Mouse (Mus musculus) gonadal fat pad, adult 2 months (tissue): ENCODE measurements around the gene Fgfr2. TPM values are rescaled to one million over a fixed set of nuclear protein-coding genes. Genes with fewer than 3 reads are reported as not detected.

Source experiments
- DNase-seq: peaks from one replicate; pipeline ENCODE4 v3.0.0-alpha.2; 2012; ENCODE audit warnings: low read depth
- polyA plus RNA-seq: library from polyadenylated mRNA; depleted of rRNA; stranded (reverse); fragments of >200 nt; gene quantifications from 2 replicates; pipeline ENCODE4 v1.2.3, GENCODE M21; 2012

Gene Fgfr2
- polyA plus RNA-seq, 1 experiment = 33.3 TPM

DNA sequence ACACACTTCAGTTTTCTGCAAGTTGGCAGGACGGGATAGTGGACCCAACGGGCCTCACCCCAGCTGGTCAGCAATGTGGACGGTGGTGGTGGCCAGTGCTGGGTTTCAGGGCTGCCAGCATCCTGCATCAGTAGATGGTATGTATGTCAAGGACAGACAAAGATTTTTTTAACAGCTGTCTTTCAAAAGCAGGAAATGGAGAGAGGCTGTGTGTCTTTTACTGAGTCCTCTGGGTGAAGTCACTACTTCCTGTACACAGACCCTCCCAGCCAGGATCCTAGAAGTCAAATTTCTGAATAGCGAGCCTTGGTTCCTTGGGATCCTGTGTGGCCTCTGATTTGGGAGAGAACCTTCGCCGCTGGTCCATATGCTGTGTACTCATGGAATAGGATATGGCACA is 2832.0 kb downstream of the Fgfr2 start:
- DNase-seq = no peak

DNA sequence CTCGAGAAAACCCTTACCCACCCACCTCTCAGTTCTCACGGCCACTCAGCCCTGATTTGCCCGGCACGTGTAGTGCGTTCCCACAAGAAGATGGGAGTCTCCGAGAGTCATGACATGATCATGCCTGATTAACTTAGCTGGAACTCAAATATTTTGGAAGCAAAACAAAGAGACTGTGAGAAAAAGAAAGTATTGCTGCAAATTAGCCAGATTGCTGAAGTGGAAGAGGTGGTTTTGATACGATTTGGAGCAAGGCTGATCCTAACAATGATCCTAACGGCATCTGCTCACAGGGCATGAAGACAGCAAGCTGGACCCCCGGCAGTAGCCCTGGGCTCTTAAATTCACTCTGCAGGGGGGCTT is 2833.7 kb downstream of the Fgfr2 start:
- DNase-seq = no peak

DNA sequence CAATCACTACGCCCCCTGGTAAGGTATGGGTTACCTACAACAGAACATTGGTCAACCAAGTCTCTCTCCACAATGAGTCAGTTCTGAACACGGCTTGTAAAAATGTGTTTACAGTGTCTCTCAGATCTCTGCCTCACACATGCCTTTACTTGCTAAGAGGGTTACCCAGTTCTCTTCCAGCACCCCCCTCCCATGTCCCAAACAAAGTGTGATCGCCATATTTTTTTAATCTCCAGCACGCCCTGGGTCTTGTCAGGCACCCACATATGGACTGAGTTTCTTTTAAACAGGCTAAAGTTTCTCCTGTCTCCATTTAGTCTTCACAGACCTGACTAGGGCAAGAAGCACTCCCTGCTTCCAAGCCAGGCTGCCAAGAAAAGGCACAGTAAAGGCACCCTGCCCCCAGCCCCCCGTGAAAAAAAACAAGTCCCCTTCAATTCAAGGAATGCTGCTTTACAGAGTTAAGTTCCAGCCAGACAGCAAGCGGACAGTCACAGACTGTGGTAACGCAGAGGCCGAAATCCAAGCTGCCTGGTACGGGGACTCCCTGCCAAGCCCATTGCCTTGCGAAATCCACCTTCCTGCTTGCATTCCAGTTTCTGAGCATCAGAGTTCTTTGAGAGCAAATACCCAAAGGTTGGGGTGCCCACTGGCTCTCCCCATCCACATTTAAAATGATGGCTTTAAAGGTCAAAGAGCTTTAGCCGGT is 2834.3 kb downstream of the Fgfr2 start:
- no peak for DNase-seq

DNA sequence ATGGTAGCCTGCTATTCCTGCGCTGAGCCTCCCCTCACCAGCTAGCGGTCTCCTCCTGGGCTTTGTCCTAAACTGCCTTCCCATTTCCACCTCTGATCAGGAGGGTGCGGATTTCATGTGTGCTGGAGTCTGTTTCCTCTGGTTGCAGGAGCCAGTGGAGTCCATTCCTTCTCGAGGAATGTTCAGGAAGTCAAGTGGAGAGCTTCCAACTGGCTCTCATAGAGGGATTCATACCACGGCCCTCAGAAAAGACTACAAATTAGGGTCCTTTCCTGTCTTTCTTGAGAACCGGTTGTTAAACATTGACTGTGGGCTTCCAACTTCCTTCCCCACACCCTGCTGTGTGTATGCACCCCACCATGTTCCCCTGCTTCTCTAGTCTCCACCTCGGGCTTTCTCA is 2834.9 kb downstream of the Fgfr2 start:
- no peak for DNase-seq

DNA sequence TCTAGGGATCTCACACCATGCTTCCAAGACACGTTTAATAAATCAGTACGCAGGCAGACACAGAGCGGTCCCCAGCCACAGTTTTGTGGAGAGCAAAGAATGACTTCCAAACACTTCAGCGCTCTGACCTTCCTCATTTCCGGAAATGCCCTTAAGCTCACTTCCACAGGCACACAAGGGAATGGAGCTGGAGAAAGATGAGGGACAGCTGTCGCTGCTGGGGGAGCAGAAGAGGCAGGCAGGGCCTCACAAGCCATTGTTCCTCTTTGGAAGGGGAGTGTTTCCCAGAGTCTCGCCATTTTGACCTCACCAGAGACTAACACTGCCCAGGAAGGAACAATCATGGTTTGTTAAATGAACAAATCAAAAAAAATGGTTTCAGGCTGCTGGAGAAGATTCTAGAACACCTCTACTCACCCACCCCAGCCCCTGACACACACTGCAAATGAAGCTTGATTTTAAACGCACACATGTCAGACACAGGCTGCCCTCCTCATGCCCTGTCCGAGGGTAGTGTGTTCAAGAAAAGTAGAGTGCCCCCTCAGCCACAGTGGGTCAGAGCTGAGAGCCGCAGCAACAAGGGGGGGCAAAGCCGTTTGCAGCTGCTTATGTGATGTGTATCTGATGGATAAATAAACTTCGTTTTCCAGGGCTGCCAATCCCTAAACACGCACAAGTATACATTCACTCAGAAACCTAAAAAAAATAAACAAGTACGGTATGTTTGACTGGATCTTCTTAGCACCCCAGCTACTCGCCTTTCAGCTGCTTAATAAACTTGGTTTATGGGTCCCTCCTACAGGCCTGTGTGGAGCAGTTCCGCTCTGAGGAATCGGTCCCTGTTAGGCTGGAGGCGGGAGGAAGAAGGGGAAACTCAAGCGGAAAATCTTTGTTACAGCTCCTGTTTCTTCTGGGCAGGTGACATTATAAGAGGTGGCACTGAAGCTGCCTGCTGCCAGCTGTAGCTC is 2844.1 kb downstream of the Fgfr2 start:
- DNase-seq = no peak

DNA sequence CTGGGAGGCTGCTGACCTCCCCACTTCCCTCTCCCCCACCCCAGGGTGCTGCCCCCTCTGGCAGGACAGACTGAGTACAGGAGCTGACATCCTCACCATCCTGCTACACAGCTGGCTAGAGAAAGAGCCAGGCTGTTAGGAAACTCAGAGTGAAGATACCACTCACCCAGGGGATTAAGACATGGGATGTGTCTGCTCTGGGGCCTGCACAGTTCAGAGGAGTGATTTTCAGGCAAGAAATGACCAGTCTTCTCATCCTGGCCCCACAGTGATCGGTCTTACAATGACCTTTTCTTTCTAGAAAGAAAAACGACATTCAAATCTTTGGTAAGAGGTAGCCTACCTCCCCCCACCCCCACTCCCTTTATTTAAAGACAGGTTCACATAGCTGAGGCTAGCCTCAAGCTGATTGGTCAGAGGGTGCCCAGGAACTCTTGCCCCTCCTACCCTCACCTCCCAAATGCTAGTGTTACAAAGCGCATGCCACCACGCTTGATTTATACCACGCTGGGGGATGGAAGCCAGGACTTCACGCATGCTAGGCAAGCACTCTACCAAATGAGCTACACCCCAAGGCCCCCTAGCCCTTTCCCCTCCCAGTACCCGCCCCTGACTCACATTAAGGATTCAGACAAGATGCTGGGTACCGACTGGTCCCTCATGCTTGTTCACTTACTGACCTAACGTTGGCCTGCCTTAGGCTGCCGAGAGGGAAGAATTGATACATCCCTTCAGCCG is 2845.0 kb downstream of the Fgfr2 start:
- DNase-seq = no peak

DNA sequence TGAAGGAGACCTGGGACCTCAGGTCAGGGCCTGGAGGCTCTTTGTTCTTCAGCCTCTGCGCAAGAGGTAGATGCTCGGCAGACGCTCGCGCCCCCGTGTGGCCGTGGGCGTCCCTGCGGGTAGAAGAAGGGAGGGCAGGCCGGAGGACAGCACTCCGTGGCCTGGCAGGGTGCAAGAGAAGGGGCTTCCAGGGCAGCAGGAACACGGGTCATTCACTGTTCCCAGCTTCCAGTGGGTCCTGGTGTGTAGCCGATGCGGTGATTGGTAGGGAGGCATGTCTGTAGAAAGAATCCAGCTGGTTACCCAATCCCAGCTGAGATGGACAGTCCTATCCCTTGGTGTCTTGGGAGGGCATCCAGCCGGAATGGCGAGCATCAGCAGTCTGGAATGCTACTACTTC is 2849.9 kb downstream of the Fgfr2 start:
- no peak for DNase-seq

DNA sequence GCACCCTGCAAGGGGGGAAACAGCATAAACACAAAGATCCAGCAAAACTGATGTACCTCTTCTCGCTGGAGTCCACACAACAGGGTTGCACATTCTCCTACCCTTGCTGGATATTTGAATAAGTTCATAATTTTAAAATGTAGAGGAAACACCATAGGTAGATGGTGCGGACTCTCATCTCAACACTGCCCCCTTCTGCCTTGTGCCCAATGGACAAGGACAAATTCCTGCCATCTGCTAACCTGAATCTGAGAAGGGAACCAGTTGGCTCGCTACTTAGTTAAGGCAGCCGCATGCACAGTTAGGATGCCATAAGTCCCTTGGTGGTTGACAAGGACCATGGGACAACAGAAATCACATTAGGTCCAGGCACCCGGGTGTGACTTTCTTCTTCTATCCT is 2852.3 kb downstream of the Fgfr2 start:
- no peak for DNase-seq

DNA sequence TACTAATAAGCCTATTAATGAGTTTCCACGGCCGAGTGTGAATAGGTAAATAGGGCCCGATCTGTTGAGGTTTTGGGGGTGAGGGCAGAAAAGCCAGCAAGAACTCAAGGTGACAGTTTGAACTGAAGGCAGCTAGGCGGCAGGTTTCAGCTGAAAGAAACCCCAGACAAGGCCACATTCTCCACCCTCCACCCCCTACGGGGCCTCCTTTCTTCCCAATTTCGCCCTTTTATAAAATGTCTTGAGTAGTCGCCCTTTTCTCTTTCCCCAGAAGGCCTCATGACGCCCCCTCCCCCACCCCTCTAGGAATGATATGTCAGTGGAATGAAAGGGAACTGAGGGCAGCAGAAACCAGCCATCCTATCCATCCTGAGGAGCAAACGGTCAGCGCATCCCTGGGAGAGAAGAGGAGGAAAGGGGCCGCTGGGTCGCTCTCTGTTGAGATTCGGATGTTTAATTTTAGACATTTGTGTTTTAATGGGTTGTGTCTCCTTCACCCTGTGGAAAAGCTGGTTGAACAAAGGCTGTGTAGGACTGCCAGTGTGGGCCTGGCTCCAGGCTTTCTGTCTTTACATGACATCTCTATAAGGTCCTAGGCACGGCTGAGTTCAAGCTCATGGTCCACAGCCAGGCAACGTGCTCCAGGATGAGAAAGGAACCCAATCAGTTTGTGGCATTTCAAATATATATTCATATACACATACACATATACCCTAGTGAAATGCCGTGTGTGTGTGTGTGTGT is 2853.9 kb downstream of the Fgfr2 start:
- no peak for DNase-seq

DNA sequence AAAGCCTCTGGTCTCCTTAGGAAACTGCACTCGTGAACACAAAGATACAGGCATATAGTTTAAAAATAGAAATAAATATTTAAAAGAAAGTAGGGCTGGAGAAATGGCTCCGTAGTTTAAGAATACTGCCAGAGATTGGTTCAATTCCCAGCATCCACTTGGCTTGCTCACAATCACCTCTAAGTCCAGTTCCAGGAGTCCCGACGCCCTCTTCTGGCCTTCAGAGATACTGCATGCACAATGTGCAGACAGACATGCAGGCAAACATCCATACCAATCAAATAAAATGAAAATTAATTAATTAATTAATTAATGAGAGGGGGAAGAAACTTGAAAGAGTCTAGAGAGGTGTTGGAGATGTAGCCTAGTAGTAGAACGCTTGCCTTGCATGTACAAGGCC is 2856.1 kb downstream of the Fgfr2 start:
- DNase-seq = no peak

DNA sequence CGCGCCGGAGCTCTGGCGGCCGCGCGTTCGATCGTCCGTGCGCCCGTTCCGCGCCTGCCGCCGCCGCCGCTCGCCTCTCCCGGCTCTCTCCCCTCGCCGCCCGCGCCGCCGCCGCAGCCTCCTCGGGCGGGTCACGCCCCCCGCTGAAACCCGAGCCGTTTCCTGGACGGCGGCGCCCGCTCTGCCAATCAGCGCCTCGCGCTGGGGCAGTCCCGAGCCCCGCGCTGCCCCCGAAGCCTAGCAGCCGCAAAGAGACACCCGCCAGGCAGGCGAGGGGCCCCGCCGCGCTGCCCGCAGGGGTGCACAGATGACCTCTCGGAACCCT is 2857.0 kb downstream of the Fgfr2 start:
- DNase-seq = no peak

DNA sequence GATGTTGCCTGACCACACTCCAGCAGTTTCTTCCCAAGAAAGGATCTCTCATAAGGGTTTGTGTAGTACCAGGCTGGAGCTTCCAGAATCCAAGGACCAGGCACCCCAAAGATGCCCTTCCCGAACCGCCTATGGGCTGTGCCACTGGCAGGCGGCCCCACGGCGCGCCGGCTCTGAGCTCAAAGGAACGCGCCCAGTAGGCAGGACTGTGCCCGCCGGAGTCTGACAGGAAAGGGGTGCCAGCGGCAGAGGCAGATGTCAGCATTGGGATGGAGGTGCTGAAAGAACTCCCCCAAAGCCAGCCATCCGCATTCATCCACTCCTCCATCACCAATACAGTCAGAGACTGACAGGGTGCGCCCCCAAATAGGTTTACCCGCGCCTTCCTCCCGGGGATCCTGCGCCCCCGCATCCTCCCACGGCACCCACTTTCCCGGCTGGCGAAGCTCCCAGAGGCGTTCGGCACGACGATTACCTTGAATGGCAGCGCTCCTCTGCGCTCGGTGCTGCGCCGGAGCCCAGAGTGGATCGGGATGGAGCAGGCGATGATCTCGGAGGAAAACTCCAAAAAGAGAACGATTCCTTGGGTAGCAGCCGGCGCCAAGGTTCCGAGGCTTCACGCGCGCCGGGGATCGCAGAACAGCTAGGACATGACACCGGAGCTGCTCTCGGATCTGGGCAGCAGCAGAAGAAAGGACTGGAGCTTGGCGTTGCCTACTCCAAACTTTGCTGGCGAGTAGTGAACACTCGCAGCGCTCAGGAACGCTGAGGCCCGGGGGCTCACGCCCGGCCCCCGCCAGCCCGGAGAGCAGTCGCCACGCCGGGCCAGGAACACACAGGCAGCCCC is 2857.6 kb downstream of the Fgfr2 start:
- DNase-seq = no peak

DNA sequence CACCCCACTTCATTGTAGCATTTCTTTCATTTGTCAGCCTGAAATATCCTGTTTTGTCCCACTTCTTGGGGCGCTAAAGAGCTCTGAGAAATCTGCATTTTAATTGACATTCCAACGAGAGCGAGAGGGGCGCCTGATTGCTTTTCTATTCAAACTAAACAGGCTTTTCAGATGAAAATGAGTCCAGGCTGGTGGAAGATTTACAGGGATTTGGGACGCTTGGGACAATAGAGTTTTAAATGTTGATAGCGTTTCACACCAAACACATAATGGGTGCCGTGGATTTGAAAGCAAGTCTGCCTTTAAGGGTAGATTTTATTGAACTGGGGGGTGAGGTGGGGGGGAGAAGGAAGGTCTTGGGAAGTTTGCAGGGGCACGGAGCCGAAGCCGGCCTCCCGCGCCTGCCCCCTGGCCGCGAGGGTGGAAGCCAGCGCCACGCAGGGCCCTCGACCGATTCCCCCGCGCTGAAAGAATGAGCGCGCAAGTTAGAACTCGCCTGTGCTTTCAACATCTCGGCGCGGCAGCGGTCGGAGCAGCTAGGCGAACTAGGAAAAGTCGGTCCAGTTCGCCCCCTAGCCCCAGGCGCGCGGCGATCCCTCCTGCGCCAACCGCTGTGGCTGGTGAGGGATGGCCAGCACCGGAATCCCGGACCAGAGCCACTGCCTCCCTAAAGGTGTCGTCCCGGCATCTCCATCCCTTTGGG is 2858.4 kb downstream of the Fgfr2 start:
- DNase-seq = no peak

DNA sequence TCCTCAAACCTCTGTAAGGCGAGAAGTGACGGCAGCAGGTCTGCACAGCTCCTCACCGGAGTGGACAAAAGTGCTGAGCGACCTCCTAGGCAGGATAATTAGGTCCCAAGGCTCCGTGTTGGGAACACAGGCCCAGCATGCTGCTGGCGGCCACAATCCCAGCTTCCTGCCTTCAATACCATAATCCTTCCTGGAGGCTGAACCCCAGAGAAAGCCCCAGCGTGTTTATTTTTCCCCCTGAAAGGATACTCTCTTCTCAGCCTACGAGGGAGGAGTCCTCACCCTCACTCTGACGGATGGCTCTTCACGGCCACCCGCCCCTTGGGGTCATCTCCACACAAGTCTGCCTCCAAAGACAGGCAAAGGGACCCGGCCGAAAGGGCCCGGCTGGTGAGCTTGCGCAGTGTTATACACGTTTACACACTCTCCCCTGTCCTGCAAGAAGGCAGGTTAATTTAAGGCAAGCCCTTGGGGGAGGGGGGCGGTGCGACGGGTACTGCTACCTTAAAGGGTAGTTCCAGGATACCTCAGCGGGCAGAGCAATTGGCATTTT is 2859.3 kb downstream of the Fgfr2 start:
- no peak for DNase-seq

DNA sequence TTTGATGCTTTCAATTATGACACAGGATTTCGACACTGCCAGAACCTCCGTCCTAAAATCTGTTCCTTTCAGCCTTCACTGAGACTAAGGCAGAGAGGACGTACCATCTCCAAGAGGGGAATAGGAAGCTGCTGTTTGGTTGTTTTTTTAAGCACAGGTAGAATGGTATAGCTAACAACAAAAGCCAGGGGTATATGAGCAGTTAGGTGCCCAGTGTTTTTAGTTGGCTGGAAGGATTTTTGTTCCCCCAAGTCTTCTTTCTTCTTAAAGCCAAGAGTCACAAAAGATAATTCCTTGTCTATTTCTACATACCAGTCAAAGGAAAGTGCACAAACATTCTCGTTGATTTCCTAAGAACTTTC is 2859.9 kb downstream of the Fgfr2 start:
- no peak for DNase-seq

DNA sequence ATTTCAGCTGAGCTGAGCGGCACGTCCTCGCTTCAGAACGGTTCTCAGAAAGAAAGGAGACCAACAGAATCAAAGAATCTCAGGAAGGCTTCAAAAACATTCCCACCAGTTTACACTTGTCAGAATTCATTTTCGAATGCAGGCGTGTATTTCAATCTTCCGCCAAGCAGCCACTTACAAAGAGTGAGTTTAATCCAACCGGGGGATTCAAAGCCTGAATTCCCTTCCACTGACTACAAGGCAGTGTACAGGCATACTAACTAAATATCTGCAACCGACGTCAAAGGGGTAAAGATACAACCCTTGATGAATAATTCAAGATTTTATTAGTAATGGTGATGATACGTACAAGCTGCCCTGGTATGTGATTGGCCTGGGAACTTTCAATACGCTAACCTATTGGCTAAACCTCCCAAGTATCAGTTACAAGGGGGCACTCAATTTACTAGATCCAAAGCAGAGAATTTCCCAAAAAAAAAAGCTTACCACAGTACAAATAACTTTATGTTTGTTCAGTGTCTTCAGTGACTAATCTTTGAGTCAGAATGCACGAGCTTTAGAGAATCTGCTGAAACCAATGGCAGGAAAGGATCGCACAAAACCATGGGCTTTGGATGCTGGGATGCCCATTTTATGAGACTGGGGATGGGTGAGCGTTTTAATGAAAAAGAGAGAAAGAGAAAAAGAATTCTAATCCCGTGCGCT is 2860.5 kb downstream of the Fgfr2 start:
- no peak for DNase-seq

DNA sequence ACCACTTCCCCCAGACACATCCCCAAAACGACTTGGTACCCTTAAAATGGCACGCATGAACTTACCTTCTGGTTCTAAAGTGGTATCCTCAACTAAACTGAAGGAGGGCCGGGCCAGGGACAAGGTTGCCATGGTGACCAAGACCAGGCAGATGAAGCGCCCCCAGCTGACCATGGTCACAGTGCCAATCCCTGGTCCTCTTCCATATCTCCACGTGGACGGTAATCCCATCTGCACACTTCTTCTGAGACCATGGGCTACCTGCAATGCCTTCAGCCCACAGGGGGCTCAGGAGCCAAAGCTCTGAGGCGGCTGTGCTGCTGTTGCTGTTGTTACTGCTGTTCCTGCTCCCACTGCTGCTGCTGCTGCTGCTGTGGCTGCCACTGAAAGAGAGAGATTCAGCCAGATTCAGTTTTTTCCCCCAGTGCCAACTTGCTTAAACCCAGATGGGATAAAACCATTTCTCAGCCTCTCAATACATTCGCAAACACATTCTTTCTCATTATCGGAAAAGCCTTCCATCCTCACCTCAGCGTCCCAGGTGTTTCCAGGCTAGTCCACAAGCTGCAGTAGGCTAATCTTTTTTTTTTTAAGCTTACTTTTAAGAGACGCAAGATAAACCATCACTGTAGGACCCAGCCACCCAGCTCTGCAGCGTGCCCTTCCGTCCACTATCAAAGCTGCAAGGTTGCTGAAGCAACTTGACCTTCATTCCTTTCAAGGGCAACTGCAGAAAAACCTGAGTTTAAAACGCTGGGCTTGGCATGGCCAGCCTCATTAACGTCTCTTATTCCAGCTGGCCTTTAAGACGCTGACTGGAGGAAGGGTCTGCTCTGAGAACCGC is 2861.2 kb downstream of the Fgfr2 start:
- no peak for DNase-seq

DNA sequence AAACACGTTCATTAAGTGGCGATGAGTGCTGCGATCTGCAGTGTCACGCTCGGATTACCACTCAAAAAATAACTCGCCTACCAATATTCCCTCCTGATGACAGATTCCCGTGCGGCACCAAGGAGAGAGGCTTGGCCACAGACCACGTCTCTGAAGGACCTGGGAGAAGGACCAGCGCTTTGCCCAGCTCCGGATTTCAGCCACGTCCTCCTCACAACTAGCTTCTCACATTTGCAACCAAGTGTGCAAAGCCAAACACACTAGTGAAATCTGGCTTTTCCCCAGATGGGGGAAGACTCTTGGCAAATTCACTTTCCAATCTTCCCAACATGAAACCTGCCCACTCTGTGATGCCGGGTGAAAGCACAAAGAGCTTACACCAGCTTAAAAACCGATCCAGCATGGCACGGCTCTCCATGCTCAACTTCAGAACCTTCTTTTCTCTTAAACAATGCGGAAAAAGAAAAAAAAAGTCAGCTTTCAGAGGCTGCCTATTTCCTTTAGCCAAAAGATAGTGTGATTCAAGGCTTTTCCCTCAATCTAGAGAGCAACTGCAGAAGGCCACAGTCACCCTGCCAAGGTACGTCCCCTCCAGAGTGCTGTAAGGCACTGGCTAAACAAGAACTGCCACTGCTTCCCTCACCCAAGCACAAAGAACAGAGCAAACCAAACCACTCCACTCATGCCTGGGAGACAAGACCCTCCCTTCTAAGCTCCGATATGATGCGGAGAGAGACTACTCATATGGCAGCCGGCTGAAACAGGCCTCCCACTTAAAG is 2862.1 kb downstream of the Fgfr2 start:
- DNase-seq = no peak
